Mouse (Mus musculus) liver, adult 2 months (tissue): ENCODE measurements around the gene Degs2.
A peak's percentile ranks its signal among the peaks of the same experiment; 100 is the strongest.

Experiments used
- CTCF ChIP-seq: fragments of 200-500 bp; IDR thresholded peaks from 2 replicates; pipeline ENCODE4 v1.5.1; 2011; ENCODE audit warnings: low read depth, low read length, control low read depth
- POLR2A ChIP-seq: fragments of 200-500 bp; IDR thresholded peaks from 2 replicates; pipeline ENCODE4 v1.6.1; 2011; ENCODE audit warnings: low read length, control low read depth; ENCODE audit not compliant: insufficient read depth; ENCODE audit errors: extremely low read depth

DNA sequence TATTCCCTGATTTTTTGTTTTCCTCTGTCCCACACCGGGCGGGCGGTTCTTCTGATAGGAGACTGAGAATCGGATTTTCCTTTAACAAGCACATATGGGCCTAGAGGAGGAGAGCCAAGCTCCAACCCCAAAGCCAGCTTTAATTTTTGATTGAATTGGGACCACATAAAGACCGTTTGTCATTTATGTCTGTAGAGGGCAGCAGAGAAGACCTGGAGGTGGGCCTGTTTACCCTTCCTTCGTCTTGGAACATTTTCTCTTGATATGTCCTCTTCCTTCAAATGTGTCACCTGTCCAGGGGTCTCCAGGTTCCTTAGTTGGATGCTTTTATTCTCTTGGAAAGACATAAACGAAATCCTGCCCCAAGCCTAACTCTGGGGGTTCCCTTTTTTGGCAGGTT, 4.0 kb upstream of the Degs2 start:
- TF ChIP-seq CTCF: peak; percentile 33
- TF ChIP-seq POLR2A: no peak
